Mouse (Mus musculus) forebrain, embryonic 10.5 days (tissue): Measurements from ENCODE around the gene Platr25. TPM values are rescaled to one million over a fixed set of nuclear protein-coding genes. Genes with fewer than 3 reads are reported as not detected.
A peak's percentile ranks its signal among the peaks of the same experiment; 100 is the strongest.
"Not testable (repeated sequence)": the region's sequence is repeated elsewhere in the genome, so short reads cannot be mapped to it uniquely, and the experiment has no call there.

Source experiments
- DNase-seq: peaks from one replicate; pipeline ENCODE4 v3.0.0-alpha.2; 2017; ENCODE audit warnings: low spot score; ENCODE audit errors: extremely low spot score
- H3K27ac ChIP-seq: fragments of 300-500 bp; sonication (generic); 2 replicates; pipeline ENCODE4 v1.5.1; 2016; ENCODE audit warnings: mild to moderate bottlenecking
- H3K27me3 ChIP-seq: fragments of 300-500 bp; sonication (generic); 2 replicates; pipeline ENCODE4 v1.6.1; 2016; ENCODE audit warnings: mild to moderate bottlenecking; ENCODE audit not compliant: poor library complexity, severe bottlenecking
- H3K36me3 ChIP-seq: fragments of 300-500 bp; sonication (generic); replicated peaks from 2 replicates; pipeline ENCODE4 v1.6.1; 2016; ENCODE audit warnings: mild to moderate bottlenecking, moderate library complexity
- H3K4me1 ChIP-seq: fragments of 300-500 bp; sonication (generic); 2 replicates; pipeline ENCODE4 v1.6.1; 2016
- H3K4me3 ChIP-seq: fragments of 300-500 bp; sonication (generic); 2 replicates; pipeline ENCODE4 v1.5.1; 2016; ENCODE audit warnings: mild to moderate bottlenecking, moderate library complexity
- H3K9me3 ChIP-seq: fragments of 300-500 bp; sonication (generic); 2 replicates; pipeline ENCODE4 v1.6.1; 2016; ENCODE audit warnings: mild to moderate bottlenecking, moderate library complexity
- WGBS: fragments of 180-500 bp; shearing (Covaris S2); methylation state at CpG from one replicate; pipeline ENCODE4 v1.1.7; 2016; 5-methylcytosine and 5-hydroxymethylcytosine counted together
- microRNA counts: library from miRNA; unstranded; fragments of <30 nt; microRNA quantifications from one replicate; lab custom pipeline; 2017
- microRNA-seq: library from miRNA; unstranded; fragments of <30 nt; microRNA quantifications from one replicate; pipeline ENCODE4, GENCODE M21; 2017
- polyA plus RNA-seq: library from polyadenylated mRNA; unstranded; fragments of >200 nt; fragmentation: Nextera tagmentation; extraction: Ambion mirVana; gene quantifications from 2 replicates; pipeline ENCODE4 v1.2.1, GENCODE M21; 2016

The Platr25 gene
- polyA plus RNA-seq, 1 experiment from 2014 or later = 30.9 TPM

GRCm38 (mm10) chr13:62624277-62624665 is 136.2 kb downstream of the Platr25 start:
- H3K9me3 ChIP-seq = peaks cover 20% of the 10 kb centered on the region; the same call in 1 of the 2 replicates
- H3K4me1 ChIP-seq, H3K27me3 ChIP-seq: not testable (repeated sequence)
- H3K27ac ChIP-seq = peak overlapping the region; percentile 84
- DNase-seq = peak; percentile 20
- WGBS = 9% methylated on average over 7 of the region's 7 CpGs
- peak overlapping the region; percentile 55 for H3K4me3 ChIP-seq
- H3K36me3 ChIP-seq = peaks cover 14% of the 10 kb centered on the region

- peak; percentile 79 for DNase-seq
- under 1% methylated on average over 15 of the region's 15 CpGs for WGBS
- Histone ChIP-seq H3K9me3 (peaks cover 24% of the 10 kb centered on the region; the same call in 1 of the 2 replicates), H3K27ac (peak within 1 kb of the TSS; percentile 84), H3K4me3 (peak within 1 kb of the TSS; percentile 55), H3K36me3 (peaks cover 17% of the 10 kb centered on the region)
- not testable (repeated sequence) for H3K27me3 ChIP-seq, H3K4me1 ChIP-seq
Observed at GRCm38 (mm10) chr13:62623577-62624276, 136.8 kb downstream of the Platr25 start, which contains the start of gene 6720489N17Rik. Gene 6720489N17Rik, minus strand, starts transcription at chr13:62624182.

MicroRNA genes within 50 kb of the gene (microRNA counts, 519-probe panel; counts per million panel counts)
- microRNA mmu-miR-713 (lab: Ali Mortazavi, UCI) = 341 counts per million, percentile 65 among the panel's probes with 10 or more counts

Small RNA genes within 50 kb of the gene (microRNA-seq; reads per million reads assigned to microRNA genes)
- gene Gm24020 = not detected
- gene Gm24588 = not detected
- not detected for gene Mir713

Other genes with a start within 250 kb of the Platr25 start
- gene Zfp935, start 202.2 kb downstream of the Platr25 start, polyA plus RNA-seq = 0.23 TPM in 1 of 2 replicates, not detected in the other
- gene Zfp934, start 189.5 kb downstream of the Platr25 start, polyA plus RNA-seq = 21.5 and 23.1 TPM in 2 replicates
- gene 6720489N17Rik, start 136.5 kb downstream of the Platr25 start, polyA plus RNA-seq = 16.4 and 17.5 TPM in 2 replicates
- 11.4 and 13.3 TPM in 2 replicates for gene Gm5141, start 25.1 kb upstream of the Platr25 start, polyA plus RNA-seq
- 0.10 TPM in 1 of 2 replicates, not detected in the other for gene Fbp2, start 97.7 kb upstream of the Platr25 start, polyA plus RNA-seq
- not detected in 2 replicates for gene Fbp1, start 127.6 kb upstream of the Platr25 start, polyA plus RNA-seq
- 43.9 and 45.6 TPM in 2 replicates for gene 2010111I01Rik, start 204.2 kb upstream of the Platr25 start, polyA plus RNA-seq